Mouse (Mus musculus): Measurements from ENCODE around the gene Sh3pxd2a. TPM values are rescaled to one million over a fixed set of nuclear protein-coding genes. Genes with fewer than 3 reads are reported as not detected.

Sh3pxd2a gene
- total and polyA plus RNA-seq, 3 experiments, result 36.1 to 53.2 (median 52.3) TPM

- peak in 1 of 2 experiments; percentile 47 for DNase-seq
- 58% methylated on average over 8 of the region's 8 CpGs for WGBS
Measured at GRCm38 (mm10) chr19:47366576-47366975, 97.6 kb downstream of the Sh3pxd2a start.

GRCm38 (mm10) chr19:47363086-47363668, 101.0 kb downstream of the Sh3pxd2a start:
- Histone ChIP-seq H3K4me1 (ENCODE audit: control insufficient read depth, insufficient read depth, low read length) (peaks cover 1% of the 10 kb centered on the region; the same call in 1 of the 2 replicates), H3K36me3 (ENCODE audit: control insufficient read depth, insufficient read depth, low read length) (no peaks in the 10 kb centered on the region), H3K4me3 (no peak overlapping the region), H3K27ac (no peak overlapping the region), H3K27me3 (ENCODE audit: control insufficient read depth, insufficient read depth, low read length) (no peaks in the 10 kb centered on the region), H3K79me2 (replicated peaks; ENCODE audit: control insufficient read depth, insufficient read depth, low read length) (no peaks in the 10 kb centered on the region), H3K9ac (ENCODE audit: low read depth, low read length) (no peak overlapping the region)
- WGBS, result 87% methylated on average over 9 of the region's 9 CpGs
- intact Hi-C loops (cut with DNase I), result no loop called here
- no peak for DNase-seq
- TF ChIP-seq EP300 (IDR thresholded peaks at IDR 0.05; ENCODE audit: insufficient read depth, low read depth, low read length), result no peak
- TF ChIP-seq CTCF (IDR thresholded peaks at IDR 0.05), result no peak
- TF ChIP-seq POLR2A (IDR thresholded peaks at IDR 0.05; ENCODE audit: insufficient read depth, low read depth, low read length), result no peak

More at GRCm38 (mm10) chr19:47366576-47366975, 97.6 kb downstream of the Sh3pxd2a start:
- Histone ChIP-seq H3K9ac (ENCODE audit: low read depth, low read length) (no peak overlapping the region), H3K27me3 (ENCODE audit: control insufficient read depth, insufficient read depth, low read length) (no peaks in the 10 kb centered on the region), H3K4me3 (no peak overlapping the region), H3K79me2 (replicated peaks; ENCODE audit: control insufficient read depth, insufficient read depth, low read length) (peaks cover 1% of the 10 kb centered on the region; the same call in 1 of the 2 replicates), H3K4me1 (ENCODE audit: control insufficient read depth, insufficient read depth, low read length) (peaks cover 1% of the 10 kb centered on the region; the same call in 1 of the 2 replicates), H3K36me3 (ENCODE audit: control insufficient read depth, insufficient read depth, low read length) (no peaks in the 10 kb centered on the region), H3K27ac (no peak overlapping the region)
- intact Hi-C loops (cut with DNase I), result no loop called here
- TF ChIP-seq CTCF (IDR thresholded peaks at IDR 0.05), result no peak
- TF ChIP-seq POLR2A (IDR thresholded peaks at IDR 0.05; ENCODE audit: insufficient read depth, low read depth, low read length), result no peak
- no peak for TF ChIP-seq EP300 (IDR thresholded peaks at IDR 0.05; ENCODE audit: insufficient read depth, low read depth, low read length)

- Histone ChIP-seq H3K4me3 (no peak overlapping the region), H3K27ac (no peak overlapping the region), H3K4me1 (ENCODE audit: control insufficient read depth, insufficient read depth, low read length) (0 out of 2 replicates have a peak, but pooled peaks cover 1% of the 10 kb centered on the region), H3K36me3 (ENCODE audit: control insufficient read depth, insufficient read depth, low read length) (no peaks in the 10 kb centered on the region), H3K27me3 (ENCODE audit: control insufficient read depth, insufficient read depth, low read length) (no peaks in the 10 kb centered on the region), H3K9ac (ENCODE audit: low read depth, low read length) (no peak overlapping the region), H3K79me2 (replicated peaks; ENCODE audit: control insufficient read depth, insufficient read depth, low read length) (no peaks in the 10 kb centered on the region)
- intact Hi-C loops (cut with DNase I), result no loop called here
- no peak for TF ChIP-seq EP300 (IDR thresholded peaks at IDR 0.05; ENCODE audit: insufficient read depth, low read depth, low read length)
- TF ChIP-seq POLR2A (IDR thresholded peaks at IDR 0.05; ENCODE audit: insufficient read depth, low read depth, low read length), result no peak
- peak; percentile 55 for TF ChIP-seq CTCF (IDR thresholded peaks at IDR 0.05)
- no peak for DNase-seq
- 79% methylated on average over 3 of the region's 3 CpGs for WGBS
Measured at GRCm38 (mm10) chr19:47360921-47361320, 103.3 kb downstream of the Sh3pxd2a start.

DNA sequence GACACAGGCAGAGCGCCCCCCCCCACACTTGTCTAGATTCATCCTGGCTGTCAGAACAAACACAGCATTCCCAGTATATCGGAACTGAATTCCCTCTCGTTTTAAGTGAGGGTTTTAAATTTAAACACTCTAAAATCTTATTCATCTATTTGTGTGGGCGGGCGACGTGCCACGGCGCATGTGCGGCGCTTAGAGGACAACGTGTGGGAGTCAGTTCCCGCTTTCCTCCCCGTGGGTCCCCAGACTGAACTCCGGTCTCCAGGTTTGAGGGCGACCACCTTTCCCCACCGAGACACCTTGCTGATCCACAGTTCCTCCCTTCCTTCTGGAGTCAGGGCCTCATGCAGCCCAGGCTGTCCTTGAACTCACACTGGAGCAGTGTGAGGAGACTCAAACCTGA, 104.2 kb downstream of the Sh3pxd2a start:
- no peaks in the 10 kb centered on the region for H3K27me3 ChIP-seq (ENCODE audit: control insufficient read depth, insufficient read depth, low read length)
- no peak overlapping the region for H3K9ac ChIP-seq (ENCODE audit: low read depth, low read length)
- TF ChIP-seq EP300 (IDR thresholded peaks at IDR 0.05; ENCODE audit: insufficient read depth, low read depth, low read length) (no peak), POLR2A (IDR thresholded peaks at IDR 0.05; ENCODE audit: insufficient read depth, low read depth, low read length) (no peak)
- no peak for DNase-seq
- H3K36me3 ChIP-seq (ENCODE audit: control insufficient read depth, insufficient read depth, low read length), result no peaks in the 10 kb centered on the region
- H3K27ac ChIP-seq, result no peak overlapping the region
- H3K4me3 ChIP-seq, result no peak overlapping the region
- H3K79me2 ChIP-seq (replicated peaks; ENCODE audit: control insufficient read depth, insufficient read depth, low read length), result no peaks in the 10 kb centered on the region
- H3K4me1 ChIP-seq (ENCODE audit: control insufficient read depth, insufficient read depth, low read length), result 0 out of 2 replicates have a peak, but pooled peaks cover 1% of the 10 kb centered on the region
- 89% methylated on average over 16 of the region's 16 CpGs for WGBS
- intact Hi-C loops (cut with DNase I), result no loop called here

GRCm38 (mm10) chr19:47359166-47359931, 104.9 kb downstream of the Sh3pxd2a start:
- Histone ChIP-seq H3K79me2 (replicated peaks; ENCODE audit: control insufficient read depth, insufficient read depth, low read length) (no peaks in the 10 kb centered on the region), H3K9ac (ENCODE audit: low read depth, low read length) (no peak overlapping the region), H3K4me1 (ENCODE audit: control insufficient read depth, insufficient read depth, low read length) (0 out of 2 replicates have a peak, but pooled peaks cover 1% of the 10 kb centered on the region), H3K4me3 (no peak overlapping the region), H3K27ac (no peak overlapping the region), H3K27me3 (ENCODE audit: control insufficient read depth, insufficient read depth, low read length) (no peaks in the 10 kb centered on the region), H3K36me3 (ENCODE audit: control insufficient read depth, insufficient read depth, low read length) (no peaks in the 10 kb centered on the region)
- no peak for DNase-seq
- 52% methylated on average over 15 of the region's 15 CpGs for WGBS
- intact Hi-C loops (cut with DNase I), result loop anchor here (5.0 to 10.0 kb wide), 3 partner anchors 265 to 463 kb away; partner anchors contain the start of gene Sfr1
- TF ChIP-seq POLR2A (IDR thresholded peaks at IDR 0.05; ENCODE audit: insufficient read depth, low read depth, low read length) (no peak), EP300 (IDR thresholded peaks at IDR 0.05; ENCODE audit: insufficient read depth, low read depth, low read length) (no peak), CTCF (IDR thresholded peaks at IDR 0.05) (no peak)

Measured in heart, adult 2 months (tissue).